Mouse (Mus musculus): Measurements from ENCODE around the gene Ppp4r2.

The Ppp4r2 gene

GRCm38 (mm10) chr6:100882381-100883213 is 49.2 kb downstream of the Ppp4r2 start:
- peak; percentile 86 for DNase-seq (ENCODE audit: extremely low spot score, low read depth, low spot score)

DNA sequence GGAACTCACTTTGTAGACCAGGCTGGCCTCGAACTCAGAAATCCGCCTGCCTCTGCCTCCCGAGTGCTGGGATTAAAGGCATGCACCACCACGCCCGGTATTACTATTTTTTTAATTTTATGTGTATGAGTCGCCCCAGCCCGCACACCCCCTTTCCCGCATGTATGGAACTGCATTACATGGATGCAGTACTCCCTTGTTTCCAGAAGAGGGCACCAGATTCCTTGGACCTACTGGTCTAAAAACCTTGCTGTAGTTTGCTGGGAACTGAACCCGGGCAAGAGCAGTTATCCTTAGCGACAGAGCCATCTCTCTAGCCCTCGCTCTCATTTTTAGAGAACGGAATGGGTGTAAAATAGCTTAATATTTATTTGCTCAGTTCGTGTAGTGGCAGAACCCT is 49.8 kb downstream of the Ppp4r2 start:
- DNase-seq (ENCODE audit: extremely low spot score, low read depth, low spot score), result no peak

GRCm38 (mm10) chr6:100884594-100885225 is 51.3 kb downstream of the Ppp4r2 start:
- no peak for DNase-seq (ENCODE audit: extremely low spot score, low read depth, low spot score)

DNA sequence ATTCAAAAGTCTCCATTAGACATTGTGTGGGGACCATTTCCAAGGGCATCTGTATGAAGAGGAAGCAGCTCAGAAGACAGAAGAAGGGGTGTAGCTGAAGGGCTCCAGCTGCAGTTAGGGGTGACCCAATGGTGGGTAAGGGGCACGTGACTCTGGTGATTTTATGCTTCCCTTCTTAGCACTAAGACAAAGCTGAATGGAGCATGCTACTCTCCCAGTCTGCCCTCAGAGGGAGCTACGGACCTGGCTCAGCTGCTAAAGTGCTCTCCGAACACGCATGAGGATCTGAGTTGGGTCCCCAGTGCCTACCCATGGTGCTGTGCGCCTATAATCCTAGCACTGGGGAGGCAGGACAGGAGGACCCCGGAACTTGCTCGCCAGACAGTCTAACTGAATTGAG is 52.0 kb downstream of the Ppp4r2 start:
- no peak for DNase-seq (ENCODE audit: extremely low spot score, low read depth, low spot score)

- DNase-seq (ENCODE audit: extremely low spot score, low read depth, low spot score), result no peak
Measured at GRCm38 (mm10) chr6:100887012-100887411, 53.6 kb downstream of the Ppp4r2 start.

DNA sequence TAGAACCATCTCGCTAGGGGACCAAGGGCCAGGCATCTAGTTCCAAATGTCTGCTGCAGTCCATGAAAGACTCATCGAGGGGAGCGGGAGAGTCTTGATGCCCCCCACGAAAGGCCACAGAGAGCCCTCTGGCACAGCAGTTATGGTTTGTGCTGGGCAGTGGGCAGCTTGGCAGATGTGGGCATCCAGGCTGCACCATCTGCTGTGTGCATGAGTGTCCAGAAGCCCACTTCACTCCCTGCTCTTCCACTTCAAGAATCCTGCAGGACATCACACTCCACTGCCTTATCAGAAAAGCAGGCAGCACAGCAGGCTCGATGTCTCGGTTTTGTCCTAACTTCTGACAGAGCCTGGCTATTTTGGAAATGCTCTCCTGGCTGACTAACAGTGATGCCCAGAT is 55.9 kb downstream of the Ppp4r2 start:
- no peak for DNase-seq (ENCODE audit: extremely low spot score, low read depth, low spot score)

DNA sequence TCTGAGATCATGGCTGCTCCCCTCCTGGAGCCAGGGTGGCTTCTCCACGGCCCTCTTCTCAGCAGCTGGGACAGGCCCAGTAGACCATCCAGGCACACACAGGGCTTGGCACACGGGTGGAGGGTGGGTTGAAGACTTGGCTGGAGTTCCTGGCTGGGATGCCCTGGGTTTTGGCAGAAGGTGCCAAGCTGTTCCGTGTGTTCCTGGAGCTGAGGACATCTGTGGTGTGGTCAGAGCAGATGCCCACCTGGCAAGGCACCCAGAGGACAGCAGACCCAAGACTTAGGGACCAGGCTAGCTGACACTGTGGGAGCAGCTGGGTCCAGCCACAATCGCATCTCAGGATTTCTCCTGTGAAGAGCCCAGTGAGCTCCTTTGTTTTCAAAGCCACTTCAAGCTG is 59.1 kb downstream of the Ppp4r2 start:
- no peak for DNase-seq (ENCODE audit: extremely low spot score, low read depth, low spot score)

GRCm38 (mm10) chr6:100893073-100893472 is 59.7 kb downstream of the Ppp4r2 start:
- no peak for DNase-seq (ENCODE audit: extremely low spot score, low read depth, low spot score)

- DNase-seq (ENCODE audit: extremely low spot score, low read depth, low spot score), result no peak
Measured at GRCm38 (mm10) chr6:100895183-100895582, 61.8 kb downstream of the Ppp4r2 start.

DNA sequence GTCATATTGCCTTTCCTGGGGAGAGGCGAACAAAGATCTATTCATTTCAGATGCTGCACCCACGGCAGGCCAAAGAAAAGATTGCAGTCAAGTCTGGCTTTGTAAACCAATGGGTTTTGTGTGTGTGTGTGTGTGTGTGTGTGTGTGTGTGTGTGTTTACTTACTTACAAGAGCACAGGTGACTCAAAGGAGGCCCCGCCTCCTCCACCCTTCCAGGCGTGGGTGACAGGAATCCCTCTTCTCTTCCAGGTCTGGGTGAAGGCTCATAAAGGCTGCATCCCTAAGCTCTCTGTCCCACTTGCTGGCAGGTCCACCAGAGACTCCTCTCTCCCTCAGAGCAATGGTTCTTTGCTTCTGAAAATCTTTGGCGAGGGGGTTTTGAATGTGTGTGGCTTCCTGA is 63.5 kb downstream of the Ppp4r2 start:
- no peak for DNase-seq (ENCODE audit: extremely low spot score, low read depth, low spot score)

- no peak for DNase-seq (ENCODE audit: extremely low spot score, low read depth, low spot score)
Measured at GRCm38 (mm10) chr6:100904463-100904862, 71.0 kb downstream of the Ppp4r2 start.

GRCm38 (mm10) chr6:100910136-100910675 is 76.8 kb downstream of the Ppp4r2 start:
- no peak for DNase-seq (ENCODE audit: extremely low spot score, low read depth, low spot score)

Data from hindlimb bud, embryonic 11.5 days (tissue).